Mouse (Mus musculus) forebrain, embryonic 11.5 days (tissue): ENCODE data around the gene Pdzd3. TPM values are rescaled to one million over a fixed set of nuclear protein-coding genes. Genes with fewer than 3 reads are reported as not detected.

ENCODE experiments used
- ATAC-seq: fragments of 200-750 bp; cut with Nextera tagmentation; replicated peaks from 2 replicates; pipeline ENCODE4 v1.8.0; 2017; ENCODE audit warnings: moderate TSS enrichment; ENCODE audit not compliant: low FRiP score
- DNase-seq: peaks from one replicate; pipeline ENCODE4 v3.0.0-alpha.2; 2017; ENCODE audit warnings: low spot score
- H3K27ac ChIP-seq: fragments of 300-500 bp; sonication (generic); 2 replicates; pipeline ENCODE4 v1.5.1; 2014; ENCODE audit warnings: low read depth, low read length
- H3K27me3 ChIP-seq: fragments of 300-500 bp; sonication (generic); 2 replicates; pipeline ENCODE4 v1.6.1; 2014; ENCODE audit warnings: mild to moderate bottlenecking, low read length, mixed read lengths; ENCODE audit not compliant: control insufficient read depth, insufficient read depth
- H3K36me3 ChIP-seq: fragments of 300-500 bp; sonication (generic); 2 replicates; pipeline ENCODE4 v1.6.1; 2014; ENCODE audit warnings: mild to moderate bottlenecking, low read length, moderate library complexity, mixed read lengths; ENCODE audit not compliant: control insufficient read depth, insufficient read depth
- H3K4me1 ChIP-seq: fragments of 300-500 bp; sonication (generic); replicated peaks from 2 replicates; pipeline ENCODE4 v1.6.1; 2014; ENCODE audit warnings: low read length, mixed read lengths; ENCODE audit not compliant: control insufficient read depth, insufficient read depth
- H3K4me2 ChIP-seq: fragments of 300-500 bp; sonication (generic); 2 replicates; pipeline ENCODE4 v1.6.1; 2014; ENCODE audit warnings: low read depth, mild to moderate bottlenecking, low read length, moderate library complexity, mixed read lengths; ENCODE audit not compliant: severe bottlenecking
- H3K4me3 ChIP-seq: fragments of 300-500 bp; sonication (generic); 2 replicates; pipeline ENCODE4 v1.5.1; 2014; ENCODE audit warnings: low read depth, low read length
- H3K9ac ChIP-seq: fragments of 300-500 bp; sonication (generic); 2 replicates; pipeline ENCODE4 v1.6.1; 2014; ENCODE audit warnings: low read length
- H3K9me3 ChIP-seq: fragments of 300-500 bp; sonication (generic); 2 replicates; pipeline ENCODE4 v1.6.1; 2016; ENCODE audit warnings: low read length, mixed read lengths; ENCODE audit not compliant: control insufficient read depth
- WGBS: fragments of 180-500 bp; shearing (Covaris S2); extraction: QIAGEN DNeasy Blood & Tissue Kit; methylation state at CpG from one replicate; pipeline ENCODE4 v1.1.7; 2014; 5-methylcytosine and 5-hydroxymethylcytosine counted together
- polyA plus RNA-seq: library from polyadenylated mRNA; unstranded; fragments of >200 nt; fragmentation: Nextera tagmentation; extraction: Ambion mirVana; gene quantifications from 2 replicates; pipeline ENCODE4 v1.2.1, GENCODE M21; 2014

Gene Pdzd3
- polyA plus RNA-seq, 1 experiment from 2014 or later, result 0.16 TPM

- WGBS, result 90% methylated on average over 2 of the region's 2 CpGs
- no peak overlapping the region for H3K9ac ChIP-seq
- DNase-seq, result no peak
- no peaks in the 10 kb centered on the region for H3K4me1 ChIP-seq
- ATAC-seq, result no peak
- no peak overlapping the region for H3K4me2 ChIP-seq
- no peaks in the 10 kb centered on the region for H3K27me3 ChIP-seq
- H3K36me3 ChIP-seq, result peaks cover 4% of the 10 kb centered on the region; the same call in 1 of the 2 replicates
- H3K4me3 ChIP-seq, result no peak overlapping the region
- H3K9me3 ChIP-seq, result peaks cover 3% of the 10 kb centered on the region; the same call in 1 of the 2 replicates
- H3K27ac ChIP-seq, result no peak overlapping the region
Observed at GRCm38 (mm10) chr9:44207840-44208239, 43.4 kb downstream of the Pdzd3 start.

DNA sequence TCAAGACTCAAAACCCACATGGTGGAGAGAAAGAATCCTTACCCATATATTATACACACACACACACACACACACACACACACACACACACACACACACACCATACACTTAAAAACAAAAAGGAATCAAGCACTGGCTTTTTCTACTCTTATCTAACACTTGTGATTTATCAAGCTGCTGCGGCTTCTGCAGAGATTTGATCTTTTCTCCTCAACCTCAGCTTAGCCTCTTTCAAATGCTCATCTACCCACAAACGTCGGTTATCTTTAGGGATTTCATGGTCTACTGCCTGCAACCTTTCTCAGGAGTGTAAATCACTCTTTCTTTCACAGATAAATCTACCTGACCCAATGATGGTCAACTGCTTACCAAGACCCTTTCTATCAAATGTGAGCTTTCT, 50.8 kb downstream of the Pdzd3 start:
- H3K9ac ChIP-seq, result no peak overlapping the region
- no peak overlapping the region for H3K4me3 ChIP-seq
- H3K27me3 ChIP-seq, result no peaks in the 10 kb centered on the region
- no peak overlapping the region for H3K4me2 ChIP-seq
- no peaks in the 10 kb centered on the region for H3K4me1 ChIP-seq
- H3K27ac ChIP-seq, result no peak overlapping the region
- no peaks in the 10 kb centered on the region for H3K36me3 ChIP-seq
- DNase-seq (no peak), ATAC-seq (no peak)
- no peaks in the 10 kb centered on the region for H3K9me3 ChIP-seq
- WGBS, result 88% methylated on average over 3 of the region's 3 CpGs

GRCm38 (mm10) chr9:44199580-44199979, 51.7 kb downstream of the Pdzd3 start:
- H3K36me3 ChIP-seq, result no peaks in the 10 kb centered on the region
- no peaks in the 10 kb centered on the region for H3K9me3 ChIP-seq
- no peak overlapping the region for H3K9ac ChIP-seq
- H3K4me2 ChIP-seq, result no peak overlapping the region
- ATAC-seq, result no peak
- no peaks in the 10 kb centered on the region for H3K4me1 ChIP-seq
- no peaks in the 10 kb centered on the region for H3K27me3 ChIP-seq
- no peak for DNase-seq
- H3K27ac ChIP-seq, result no peak overlapping the region
- H3K4me3 ChIP-seq, result no peak overlapping the region

DNA sequence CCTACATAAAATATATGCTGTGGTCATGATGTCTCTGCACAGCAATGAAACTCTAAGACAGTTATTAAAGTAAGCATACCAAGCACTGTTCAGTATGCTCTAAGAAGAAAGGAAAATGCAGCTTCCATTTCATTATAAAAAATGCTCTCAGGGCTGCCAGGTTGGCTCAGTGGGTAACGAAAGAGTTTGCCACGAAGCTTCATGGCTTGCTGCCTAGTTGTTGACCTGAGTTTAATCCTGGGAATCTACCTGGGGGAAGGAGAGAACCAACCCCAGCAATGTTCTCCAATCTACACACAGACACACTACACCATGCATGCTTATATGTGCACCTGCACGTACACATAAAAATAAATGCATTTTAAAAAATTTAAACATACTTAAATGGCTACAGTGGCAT, 52.1 kb downstream of the Pdzd3 start:
- DNase-seq (no peak), ATAC-seq (no peak)
- WGBS, result 94% methylated on average over 3 of the region's 3 CpGs
- no peak overlapping the region for H3K4me2 ChIP-seq
- H3K9me3 ChIP-seq, result no peaks in the 10 kb centered on the region
- no peak overlapping the region for H3K9ac ChIP-seq
- H3K4me1 ChIP-seq, result no peaks in the 10 kb centered on the region
- H3K36me3 ChIP-seq, result no peaks in the 10 kb centered on the region
- no peak overlapping the region for H3K4me3 ChIP-seq
- no peak overlapping the region for H3K27ac ChIP-seq
- H3K27me3 ChIP-seq, result no peaks in the 10 kb centered on the region

Other genes starting within 250 kb of the Pdzd3 start
- gene Thy1, start 208.1 kb downstream of the Pdzd3 start, polyA plus RNA-seq, result not detected in 2 replicates
- gene Usp2, start 184.4 kb downstream of the Pdzd3 start, polyA plus RNA-seq, result 8.9 and 12.7 TPM in 2 replicates
- 0.11 TPM in 1 of 2 replicates, not detected in the other for gene Mfrp, start 149.7 kb downstream of the Pdzd3 start, polyA plus RNA-seq
- gene C1qtnf5, start 144.2 kb downstream of the Pdzd3 start, polyA plus RNA-seq, result 0.47 and 0.79 TPM in 2 replicates
- 0.97 TPM in 1 of 2 replicates, not detected in the other for gene Gm49380, start 138.0 kb downstream of the Pdzd3 start, polyA plus RNA-seq
- 82.3 and 85.2 TPM in 2 replicates for gene Rnf26, start 138.0 kb downstream of the Pdzd3 start, polyA plus RNA-seq
- 12.9 and 14.8 TPM in 2 replicates for gene Mcam, start 117.0 kb downstream of the Pdzd3 start, polyA plus RNA-seq
- 25.9 and 26.2 TPM in 2 replicates for gene Cbl, start 17.4 kb downstream of the Pdzd3 start, polyA plus RNA-seq
- gene Ccdc153, start 10.8 kb downstream of the Pdzd3 start, polyA plus RNA-seq, result not detected in 2 replicates
- 3.2 and 3.6 TPM in 2 replicates for gene Nlrx1, start 17.1 kb upstream of the Pdzd3 start, polyA plus RNA-seq
- gene Abcg4, start 37.1 kb upstream of the Pdzd3 start, polyA plus RNA-seq, result 6.7 and 9.6 TPM in 2 replicates
- 25.8 and 27.4 TPM in 2 replicates for gene Hinfp, start 54.2 kb upstream of the Pdzd3 start, polyA plus RNA-seq
- gene C2cd2l, start 68.8 kb upstream of the Pdzd3 start, polyA plus RNA-seq, result 12.2 and 13.7 TPM in 2 replicates
- 47.7 and 49.1 TPM in 2 replicates for gene Dpagt1, start 74.5 kb upstream of the Pdzd3 start, polyA plus RNA-seq
- 463 and 498 TPM in 2 replicates for gene H2afx, start 83.2 kb upstream of the Pdzd3 start, polyA plus RNA-seq
- 155 and 166 TPM in 2 replicates for gene Hmbs, start 92.8 kb upstream of the Pdzd3 start, polyA plus RNA-seq
- 32.2 and 35.7 TPM in 2 replicates for gene Vps11, start 110.2 kb upstream of the Pdzd3 start, polyA plus RNA-seq
- 32.5 and 35.2 TPM in 2 replicates for gene Hyou1, start 128.0 kb upstream of the Pdzd3 start, polyA plus RNA-seq
- 24.8 and 24.9 TPM in 2 replicates for gene Slc37a4, start 145.4 kb upstream of the Pdzd3 start, polyA plus RNA-seq
- gene Rps25, start 155.7 kb upstream of the Pdzd3 start, polyA plus RNA-seq, result 1,614 and 1,699 TPM in 2 replicates
- gene Trappc4, start 156.1 kb upstream of the Pdzd3 start, polyA plus RNA-seq, result 186 and 188 TPM in 2 replicates
- 25.5 and 26.8 TPM in 2 replicates for gene Ccdc84, start 167.1 kb upstream of the Pdzd3 start, polyA plus RNA-seq
- not detected in 2 replicates for gene Foxr1, start 189.7 kb upstream of the Pdzd3 start, polyA plus RNA-seq
- not detected in 2 replicates for gene Upk2, start 203.5 kb upstream of the Pdzd3 start, polyA plus RNA-seq
- 8.7 and 10.6 TPM in 2 replicates for gene Bcl9l, start 231.4 kb upstream of the Pdzd3 start, polyA plus RNA-seq